Mouse (Mus musculus) liver, adult 2 months (tissue): ENCODE measurements around the gene Ss18l2.

ENCODE experiments used
- CTCF ChIP-seq: fragments of 200-500 bp; IDR thresholded peaks from 2 replicates; pipeline ENCODE4 v1.5.1; 2011; ENCODE audit warnings: low read depth, low read length, control low read depth
- POLR2A ChIP-seq: fragments of 200-500 bp; IDR thresholded peaks from 2 replicates; pipeline ENCODE4 v1.6.1; 2011; ENCODE audit warnings: low read length, control low read depth; ENCODE audit not compliant: insufficient read depth; ENCODE audit errors: extremely low read depth

DNA sequence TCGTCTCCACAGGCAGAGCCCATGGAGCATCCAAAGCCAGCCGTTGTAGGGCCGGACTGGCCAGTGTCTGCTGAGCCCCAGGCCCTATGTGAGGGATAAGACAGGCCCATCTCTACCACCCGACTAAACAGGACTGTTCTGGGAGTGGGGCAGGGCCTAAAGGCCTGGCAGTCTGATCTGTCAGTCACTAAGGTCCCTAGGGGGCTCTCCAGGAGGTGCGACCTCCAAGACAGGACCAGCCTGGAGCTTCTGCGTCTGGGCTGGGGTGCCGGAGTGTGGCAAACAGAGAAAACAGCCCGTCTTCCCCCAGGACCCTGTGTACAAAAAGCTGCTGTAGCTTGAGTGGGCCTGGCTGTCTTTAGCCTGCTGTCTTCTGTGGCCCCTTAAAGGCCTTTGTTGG lies 51.7 kb downstream of the Ss18l2 start:
- TF ChIP-seq POLR2A, result no peak
- TF ChIP-seq CTCF, result no peak
